ENCODE assay signal across 11 mouse cellular contexts in the genomic region with DNA sequence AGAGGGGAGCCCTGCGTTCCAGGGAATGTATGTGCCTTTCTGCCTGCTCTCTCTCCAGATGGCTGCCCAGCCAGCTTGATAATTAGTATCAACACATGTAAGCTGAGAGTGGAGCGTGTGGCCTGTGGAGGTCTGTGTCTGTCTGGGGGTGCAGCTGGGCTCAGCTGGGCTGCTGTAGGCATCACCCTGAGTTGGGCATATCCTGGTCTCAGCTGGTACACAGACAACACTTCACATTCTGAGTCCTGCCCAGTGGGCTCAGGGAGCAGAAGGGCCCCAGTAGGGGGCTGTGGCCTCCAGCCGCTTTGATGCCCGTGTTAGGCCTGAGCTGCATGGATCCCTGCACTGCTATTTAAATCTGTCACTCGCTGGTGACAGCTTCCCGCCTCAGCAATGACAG.
DNase-seq lines count a peak whose midpoint lies in the region; ATAC-seq and TF ChIP-seq lines count a peak whose summit lies in the region.
"Had no signal": no experiment of that assay in that cellular context is flagged by ENCODE, and none has a peak within 500 bp of the region (broad histone marks: within the 10 kb centered on the region; RNA-seq: fewer than 3 reads in every experiment).

No protein-coding gene starts in this region.

- DNase-seq in heart, postnatal 0 days (ENCODE audit: low spot score), result no peak
- DNase-seq in heart, postnatal 14 days, result no peak
- no peak for DNase-seq in adrenal gland, postnatal 14 days
- DNase-seq: adrenal gland, postnatal 25 days; gastrocnemius, postnatal 14 days; liver, postnatal 0 days had no signal

- no peaks in the 10 kb centered on the region for H3K36me3 ChIP-seq in heart, postnatal 0 days (replicated peaks; ENCODE audit: control insufficient read depth, insufficient read depth, low read length)
- H3K36me3 ChIP-seq in forebrain, embryonic 13.5 days (ENCODE audit: poor library complexity, severe bottlenecking), result no peaks in the 10 kb centered on the region
- no peaks in the 10 kb centered on the region for H3K36me3 ChIP-seq in hindbrain, embryonic 16.5 days (ENCODE audit: control insufficient read depth, insufficient read depth, low read length)
- H3K36me3 ChIP-seq in neural tube, embryonic 12.5 days, result no peaks in the 10 kb centered on the region
- H3K36me3 ChIP-seq: G1E had no signal

- no peaks in the 10 kb centered on the region for H3K9me3 ChIP-seq in heart, postnatal 0 days (replicated peaks; ENCODE audit: control insufficient read depth, low read length)
- no peaks in the 10 kb centered on the region for H3K9me3 ChIP-seq in forebrain, embryonic 13.5 days (replicated peaks)
- no peaks in the 10 kb centered on the region for H3K9me3 ChIP-seq in hindbrain, embryonic 16.5 days (ENCODE audit: control insufficient read depth, low read length)
- H3K9me3 ChIP-seq in neural tube, embryonic 12.5 days, result no peaks in the 10 kb centered on the region

- WGBS in heart, postnatal 0 days, result 27% methylated on average over 6 of the region's 6 CpGs
- WGBS in forebrain, embryonic 13.5 days, result 28% methylated on average over 6 of the region's 6 CpGs
- WGBS in hindbrain, embryonic 16.5 days, result 23% methylated on average over 6 of the region's 6 CpGs
- 29% methylated on average over 6 of the region's 6 CpGs for WGBS in neural tube, embryonic 12.5 days

- no peak for TF ChIP-seq CTCF in heart, postnatal 0 days (IDR thresholded peaks at IDR 0.05; ENCODE audit: low read depth)

- TF ChIP-seq EP300 in heart, postnatal 0 days (IDR thresholded peaks at IDR 0.05; ENCODE audit: low read depth), result no peak

- no peak overlapping the region for H3K9ac ChIP-seq in heart, postnatal 0 days (replicated peaks; ENCODE audit: low read depth, low read length)
- peak overlapping the region; percentile 17; the same call in 1 of the 2 replicates for H3K9ac ChIP-seq in forebrain, embryonic 13.5 days
- H3K9ac ChIP-seq in hindbrain, embryonic 16.5 days (ENCODE audit: low read depth, low read length), result no peak overlapping the region
- H3K9ac ChIP-seq in neural tube, embryonic 12.5 days, result no peak overlapping the region
- H3K9ac ChIP-seq: liver, postnatal 0 days had no signal

- peaks cover 29% of the 10 kb centered on the region; the same call in 1 of the 2 replicates for H3K4me1 ChIP-seq in heart, postnatal 0 days (ENCODE audit: control insufficient read depth, insufficient read depth)
- peaks cover 58% of the 10 kb centered on the region for H3K4me1 ChIP-seq in forebrain, embryonic 13.5 days
- H3K4me1 ChIP-seq in hindbrain, embryonic 16.5 days (ENCODE audit: control insufficient read depth, insufficient read depth, low read depth, low read length), result peaks cover 15% of the 10 kb centered on the region
- peaks cover 29% of the 10 kb centered on the region for H3K4me1 ChIP-seq in neural tube, embryonic 12.5 days

- intact Hi-C loops in heart, postnatal 14 days (cut with DNase I), result no loop called here

- H3K27me3 ChIP-seq in heart, postnatal 0 days (ENCODE audit: control insufficient read depth, insufficient read depth, low read length), result no peaks in the 10 kb centered on the region
- H3K27me3 ChIP-seq in forebrain, embryonic 13.5 days, result no peaks in the 10 kb centered on the region
- H3K27me3 ChIP-seq in hindbrain, embryonic 16.5 days (replicated peaks; ENCODE audit: control insufficient read depth, insufficient read depth, low read length), result no peaks in the 10 kb centered on the region
- H3K27me3 ChIP-seq in neural tube, embryonic 12.5 days (replicated peaks), result no peaks in the 10 kb centered on the region

- no peak overlapping the region for H3K4me2 ChIP-seq in heart, postnatal 0 days (ENCODE audit: low read depth, low read length)
- no peak overlapping the region for H3K4me2 ChIP-seq in forebrain, embryonic 13.5 days
- H3K4me2 ChIP-seq in hindbrain, embryonic 16.5 days (ENCODE audit: low read length), result no peak overlapping the region
- no peak overlapping the region for H3K4me2 ChIP-seq in neural tube, embryonic 12.5 days (replicated peaks)

- H3K4me3 ChIP-seq in heart, postnatal 0 days (ENCODE audit: low read depth, low read length), result no peak overlapping the region
- H3K4me3 ChIP-seq in forebrain, embryonic 13.5 days, result no peak overlapping the region
- H3K4me3 ChIP-seq in hindbrain, embryonic 16.5 days (ENCODE audit: low read length), result no peak overlapping the region
- H3K4me3 ChIP-seq in neural tube, embryonic 12.5 days, result no peak overlapping the region

- peak; percentile 65 for ATAC-seq in heart, postnatal 0 days (ENCODE audit: insufficient read depth, low read depth)
- peak; percentile 70 for ATAC-seq in forebrain, embryonic 13.5 days
- ATAC-seq in hindbrain, embryonic 16.5 days, result peak; percentile 81
- peak; percentile 84 for ATAC-seq in neural tube, embryonic 12.5 days (ENCODE audit: low FRiP score, low read depth)
- no peak for ATAC-seq in megakaryocyte-erythroid progenitor cell, adult 5-6 weeks (replicated peaks; ENCODE audit: low FRiP score, low TSS enrichment, poor library complexity, severe bottlenecking)
- ATAC-seq: liver, postnatal 0 days had no signal

- peak overlapping the region; percentile 32 for H3K27ac ChIP-seq in heart, postnatal 0 days (ENCODE audit: low read depth)
- H3K27ac ChIP-seq in forebrain, embryonic 13.5 days, result peak overlapping the region; percentile 49
- no peak overlapping the region for H3K27ac ChIP-seq in hindbrain, embryonic 16.5 days (ENCODE audit: low read depth, low read length)
- no peak overlapping the region for H3K27ac ChIP-seq in neural tube, embryonic 12.5 days

Comparison
In these comparisons a context has a peak if more than half of its experiments do, and no peak if none do; other contexts are left out.
1. H3K27ac ChIP-seq: peak in heart, postnatal 0 days (single experiment) and forebrain, embryonic 13.5 days (single experiment); none in hindbrain, embryonic 16.5 days (single experiment) and neural tube, embryonic 12.5 days (single experiment).